Mouse (Mus musculus) CH12.LX (cell line): ENCODE measurements around the gene Mkks. TPM values are rescaled to one million over a fixed set of nuclear protein-coding genes. Genes with fewer than 3 reads are reported as not detected.

Experiments
- DNase-seq: peaks from one replicate; pipeline ENCODE4 v3.0.0-alpha.2; 2013; ENCODE audit errors: extremely low read depth
- H3K27ac ChIP-seq: 2 replicates; pipeline ENCODE4 v1.5.1; 2012; ENCODE audit warnings: low read depth, mild to moderate bottlenecking, control low read depth, moderate library complexity; ENCODE audit not compliant: insufficient read depth
- H3K27me3 ChIP-seq: replicated peaks from 2 replicates; pipeline ENCODE3; 2012; ENCODE audit warnings: inconsistent platforms
- H3K36me3 ChIP-seq, 2 experiments: replicated peaks in 1 of 2; 2 replicates each; pipeline versions ENCODE3 to v1.6.1; 2012; ENCODE audit warnings: inconsistent platforms in 1 of 2, low read length in 1 of 2, mild to moderate bottlenecking in 1 of 2, mixed read lengths in 1 of 2, moderate library complexity in 1 of 2; ENCODE audit not compliant: control insufficient read depth in 1 of 2, insufficient read depth in 1 of 2
- H3K4me1 ChIP-seq, 2 experiments: 2 replicates each; pipeline ENCODE4 v1.6.1; 2012; ENCODE audit warnings: inconsistent platforms in 1 of 2, moderate library complexity in 1 of 2; ENCODE audit not compliant: insufficient read depth in 2 of 2, control insufficient read depth in 1 of 2
- H3K4me2 ChIP-seq: 2 replicates; pipeline ENCODE4 v1.6.1; 2012; ENCODE audit warnings: low read depth, mild to moderate bottlenecking, control low read depth; ENCODE audit not compliant: poor library complexity, insufficient read depth, severe bottlenecking
- H3K4me3 ChIP-seq, 3 experiments: fragments of 150-350 bp in 1 of 3; sonication (generic) in 1 of 3; replicated peaks in 1 of 3; 2 replicates each; pipeline versions ENCODE3 to v1.5.1; 2011 to 2012; ENCODE audit warnings: low read depth in 2 of 3, low read length in 2 of 3, mild to moderate bottlenecking in 2 of 3, moderate library complexity in 2 of 3, control low read depth in 1 of 3, improper control_type of control experiment in 1 of 3, inconsistent platforms in 1 of 3, mixed read lengths in 1 of 3; ENCODE audit not compliant: poor library complexity in 1 of 3
- H3K79me2 ChIP-seq: replicated peaks from 2 replicates; pipeline ENCODE4 v1.6.1; 2012; ENCODE audit warnings: mild to moderate bottlenecking, moderate library complexity; ENCODE audit not compliant: control insufficient read depth, poor library complexity, insufficient read depth, severe bottlenecking; ENCODE audit errors: extremely low read depth
- H3K9ac ChIP-seq: 2 replicates; pipeline ENCODE4 v1.6.1; 2012; ENCODE audit warnings: low read depth, mild to moderate bottlenecking, control low read depth, moderate library complexity; ENCODE audit not compliant: insufficient read depth
- H3K9me3 ChIP-seq: replicated peaks from 2 replicates; pipeline ENCODE3; 2012; ENCODE audit warnings: low read length, inconsistent platforms, mixed read lengths
- BHLHE40 ChIP-seq: IDR thresholded peaks from 2 replicates; pipeline ENCODE4 v1.6.1; 2011; ENCODE audit warnings: mild to moderate bottlenecking, low read depth, low read length, improper control_type of control experiment
- CHD1 ChIP-seq: IDR thresholded peaks from 2 replicates; pipeline ENCODE4 v1.6.1; 2012; ENCODE audit warnings: low read depth, low read length, improper control_type of control experiment, inconsistent platforms
- ELF1 ChIP-seq: IDR thresholded peaks from 2 replicates; pipeline ENCODE4 v1.6.1; 2014; ENCODE audit warnings: low read depth, mild to moderate bottlenecking, inconsistent platforms, low read length, improper control_type of control experiment
- EP300 ChIP-seq: IDR thresholded peaks from 2 replicates; pipeline ENCODE4 v1.6.1; 2011; ENCODE audit warnings: low read length, improper control_type of control experiment
- ETS1 ChIP-seq: conservative IDR thresholded peaks from 2 replicates; pipeline ENCODE4 v1.6.1; 2012; ENCODE audit warnings: low read depth, mild to moderate bottlenecking, inconsistent platforms, low read length, improper control_type of control experiment, moderate library complexity
- GABPA ChIP-seq: IDR thresholded peaks from 2 replicates; pipeline ENCODE4 v1.6.1; 2012; ENCODE audit warnings: low read depth, low read length, improper control_type of control experiment, inconsistent platforms; ENCODE audit not compliant: insufficient replicate concordance
- HCFC1 ChIP-seq: IDR thresholded peaks from 2 replicates; pipeline ENCODE4 v1.6.1; 2012; ENCODE audit warnings: low read depth, mild to moderate bottlenecking, inconsistent platforms, low read length, improper control_type of control experiment
- JUN ChIP-seq: IDR thresholded peaks from 2 replicates; pipeline ENCODE4 v1.6.1; 2011; ENCODE audit warnings: low read depth, mild to moderate bottlenecking, low read length, improper control_type of control experiment, moderate library complexity; ENCODE audit not compliant: insufficient read depth
- JUND ChIP-seq: conservative IDR thresholded peaks from 2 replicates; pipeline ENCODE4 v1.6.1; 2011; ENCODE audit warnings: low read depth, low read length, improper control_type of control experiment
- KAT2A ChIP-seq: IDR thresholded peaks from 2 replicates; pipeline ENCODE4 v1.6.1; 2012; ENCODE audit warnings: low read length, improper control_type of control experiment, inconsistent platforms; ENCODE audit not compliant: insufficient replicate concordance
- MAFK ChIP-seq: IDR thresholded peaks from 2 replicates; pipeline ENCODE4 v1.6.1; 2011; ENCODE audit warnings: low read length, improper control_type of control experiment; ENCODE audit not compliant: insufficient replicate concordance
- MYC ChIP-seq: IDR thresholded peaks from 2 replicates; pipeline ENCODE4 v1.6.1; 2011; ENCODE audit warnings: low read depth, mild to moderate bottlenecking, improper control_type of control experiment, low read length
- NRF1 ChIP-seq: IDR thresholded peaks from 2 replicates; pipeline ENCODE4 v1.6.1; 2014; ENCODE audit warnings: low read depth, mild to moderate bottlenecking, inconsistent platforms, low read length, improper control_type of control experiment, moderate library complexity
- POLR2A ChIP-seq: IDR thresholded peaks from 2 replicates; pipeline ENCODE4 v1.6.1; 2011; ENCODE audit warnings: low read depth, mild to moderate bottlenecking, improper control_type of control experiment, low read length
- SIN3A ChIP-seq: IDR thresholded peaks from 2 replicates; pipeline ENCODE4 v1.6.1; 2012; ENCODE audit warnings: low read length, improper control_type of control experiment, inconsistent platforms
- SMC3 ChIP-seq: IDR thresholded peaks from 2 replicates; pipeline ENCODE4 v1.6.1; 2011; ENCODE audit warnings: low read depth, low read length, improper control_type of control experiment
- TBP ChIP-seq: conservative IDR thresholded peaks from 2 replicates; pipeline ENCODE4 v1.6.1; 2011; ENCODE audit warnings: low read depth, low read length, improper control_type of control experiment
- UBTF ChIP-seq: IDR thresholded peaks from 2 replicates; pipeline ENCODE4 v1.6.1; 2012; ENCODE audit warnings: low read depth, mild to moderate bottlenecking, inconsistent platforms, low read length, improper control_type of control experiment, moderate library complexity
- USF1 ChIP-seq: IDR thresholded peaks from 2 replicates; pipeline ENCODE4 v1.6.1; 2014; ENCODE audit warnings: low read depth, mild to moderate bottlenecking, inconsistent platforms, low read length, improper control_type of control experiment
- USF2 ChIP-seq: conservative IDR thresholded peaks from 2 replicates; pipeline ENCODE4 v1.6.1; 2011; ENCODE audit warnings: low read depth, low read length, improper control_type of control experiment
- ZMIZ1 ChIP-seq: IDR thresholded peaks from 2 replicates; pipeline ENCODE4 v1.6.1; 2012; ENCODE audit warnings: low read depth, mild to moderate bottlenecking, inconsistent platforms, low read length, improper control_type of control experiment
- dilution Hi-C: fragments of 300-500 bp; cut with MboI; formaldehyde crosslinking; loops from 2 replicates; pipeline ENCODE4 v1.14.3; 2020; ENCODE audit warnings: low sequenced_read_pairs; ENCODE audit not compliant: extremely low pct_unique_long_range_greater_than_20kb, extremely low pct_ligation_motif_present
- in situ Hi-C: fragments of 300-500 bp; cut with MboI; formaldehyde crosslinking; loops from 3 replicates; pipeline ENCODE4 v1.14.3; 2019; ENCODE audit warnings: low sequenced_read_pairs, low pct_ligation_motif_present, low pct_unique_long_range_greater_than_20kb, mixed read lengths
- polyA plus RNA-seq: library from polyadenylated mRNA; unstranded; fragments of >175 nt; gene quantifications from 2 replicates; pipeline ENCODE4 v1.2.1, GENCODE M21; 2012; ENCODE audit warnings: low read depth; ENCODE audit not compliant: insufficient read length
- total RNA-seq, 2 experiments: library from RNA; depleted of rRNA; stranded (reverse); fragments of 300-350 nt in 1 of 2; fragments of >200 nt in 1 of 2; gene quantifications; 2 replicates each; pipeline ENCODE4 v1.2.3; 2012 to 2014

Mkks gene
- total and polyA plus RNA-seq, 3 experiments: 2.2 to 25.8 (median 5.8) TPM

- H3K9ac ChIP-seq: no peak within 1 kb of the TSS
- in situ Hi-C loops (no loop called here), dilution Hi-C loops (no loop called here)
- no peak within 1 kb of the TSS for H3K27ac ChIP-seq
- H3K36me3 ChIP-seq: peaks cover 14 to 53% of the 10 kb centered on the region in 2 experiments
- TF ChIP-seq USF1 (no peak), KAT2A (no peak), MYC (no peak), HCFC1 (no peak), POLR2A (no peak), JUN (no peak), CHD1 (no peak), SIN3A (no peak), GABPA (no peak), BHLHE40 (no peak), SMC3 (no peak), TBP (no peak)
- peaks cover 12% of the 10 kb centered on the region for H3K79me2 ChIP-seq
- peaks cover 0 to 25% of the 10 kb centered on the region in 2 experiments; a peak in 2 of 4 replicates for H3K4me1 ChIP-seq
- H3K4me3 ChIP-seq: no peak within 1 kb of the TSS
- H3K27me3 ChIP-seq: no peaks in the 10 kb centered on the region
- no peak for DNase-seq
- no peak within 1 kb of the TSS for H3K4me2 ChIP-seq
- no peaks in the 10 kb centered on the region for H3K9me3 ChIP-seq
These were observed 5.6 kb downstream of the Mkks start, which contains the start of gene AL731706.2 for GRCm38 (mm10) chr2:136885579-136885978. AL731706.2 (minus strand) TSS chr2:136885679.

- no peak for TF ChIP-seq EP300
- no peak for TF ChIP-seq USF2
- TF ChIP-seq NRF1: no peak
- no peak for TF ChIP-seq GABPA
- TF ChIP-seq JUND: no peak
- TF ChIP-seq ETS1: no peak
- TF ChIP-seq ZMIZ1: no peak
- TF ChIP-seq ELF1: no peak
- TF ChIP-seq SMC3: no peak
- TF ChIP-seq UBTF: no peak
- no peak for TF ChIP-seq MAFK
- dilution Hi-C loops (no loop called here), in situ Hi-C loops (no loop called here)
- Histone ChIP-seq H3K79me2 (no peaks in the 10 kb centered on the region), H3K9ac (no peak overlapping the region), H3K36me3 (no peaks in the 10 kb centered on the region), H3K4me1 (no peaks in the 10 kb centered on the region), H3K27me3 (no peaks in the 10 kb centered on the region), H3K4me2 (no peak overlapping the region), H3K4me3 (no peak overlapping the region), H3K27ac (no peak overlapping the region), H3K9me3 (no peaks in the 10 kb centered on the region)
- DNase-seq: no peak
These were observed 36.4 kb downstream of the Mkks start for GRCm38 (mm10) chr2:136854543-136855388.
